Mouse (Mus musculus): Measurements from ENCODE around the gene Emp1.

Gene Emp1

GRCm38 (mm10) chr6:135362459-135363159 is at the start of gene Emp1:
TSS of gene Emp1 (plus strand) at chr6:135362545.
- DNase-seq (ENCODE audit: low read depth), result peak; percentile 99

GRCm38 (mm10) chr6:135313981-135314380 is 48.4 kb upstream of the Emp1 start:
- DNase-seq (ENCODE audit: low read depth), result no peak

- no peak for DNase-seq (ENCODE audit: low read depth)
These were observed 46.2 kb upstream of the Emp1 start for GRCm38 (mm10) chr6:135316141-135316540.

- no peak for DNase-seq (ENCODE audit: low read depth)
These were observed 42.9 kb upstream of the Emp1 start for GRCm38 (mm10) chr6:135319431-135319933.

GRCm38 (mm10) chr6:135322749-135323148 is 39.6 kb upstream of the Emp1 start:
- no peak for DNase-seq (ENCODE audit: low read depth)

GRCm38 (mm10) chr6:135323311-135323982 is 38.9 kb upstream of the Emp1 start:
- DNase-seq (ENCODE audit: low read depth), result peak; percentile 73

- no peak for DNase-seq (ENCODE audit: low read depth)
These were observed 38.2 kb upstream of the Emp1 start for GRCm38 (mm10) chr6:135324111-135324510.

- DNase-seq (ENCODE audit: low read depth), result no peak
These were observed 37.6 kb upstream of the Emp1 start for GRCm38 (mm10) chr6:135324686-135325300.

GRCm38 (mm10) chr6:135326847-135327246 is 35.5 kb upstream of the Emp1 start:
- DNase-seq (ENCODE audit: low read depth), result no peak

- DNase-seq (ENCODE audit: low read depth), result no peak
These were observed 30.4 kb upstream of the Emp1 start for GRCm38 (mm10) chr6:135331916-135332315.

GRCm38 (mm10) chr6:135332737-135333281 is 29.5 kb upstream of the Emp1 start:
- no peak for DNase-seq (ENCODE audit: low read depth)

GRCm38 (mm10) chr6:135333994-135334651 is 28.2 kb upstream of the Emp1 start:
- peak; percentile 62 for DNase-seq (ENCODE audit: low read depth)

GRCm38 (mm10) chr6:135336376-135336775 is 26.0 kb upstream of the Emp1 start:
- no peak for DNase-seq (ENCODE audit: low read depth)

GRCm38 (mm10) chr6:135340355-135341075 is 21.8 kb upstream of the Emp1 start:
- no peak for DNase-seq (ENCODE audit: low read depth)

GRCm38 (mm10) chr6:135341076-135341378 is 21.3 kb upstream of the Emp1 start:
- no peak for DNase-seq (ENCODE audit: low read depth)

GRCm38 (mm10) chr6:135351638-135352302 is 10.6 kb upstream of the Emp1 start:
- no peak for DNase-seq (ENCODE audit: low read depth)

- DNase-seq (ENCODE audit: low read depth), result no peak
These were observed 9.8 kb upstream of the Emp1 start for GRCm38 (mm10) chr6:135352537-135352936.

- DNase-seq (ENCODE audit: low read depth), result no peak
These were observed 7.4 kb upstream of the Emp1 start for GRCm38 (mm10) chr6:135354953-135355352.

GRCm38 (mm10) chr6:135360331-135360730 is 2.0 kb upstream of the Emp1 start:
- DNase-seq (ENCODE audit: low read depth), result no peak

GRCm38 (mm10) chr6:135362098-135362458 is 267 bp upstream of the Emp1 start:
- no peak for DNase-seq (ENCODE audit: low read depth)

GRCm38 (mm10) chr6:135363344-135364040 is 1.1 kb downstream of the Emp1 start:
- DNase-seq (ENCODE audit: low read depth), result no peak

All from fibroblast of lung, adult 2 months (primary cell).